Mouse (Mus musculus) embryonic fibroblast, embryonic 13.5 days (primary cell): ENCODE results near the gene Nfic. TPM values are rescaled to one million over a fixed set of nuclear protein-coding genes. Genes with fewer than 3 reads are reported as not detected.

Source experiments
- H3K27ac ChIP-seq: 2 replicates; pipeline ENCODE4 v1.5.1; 2012; ENCODE audit warnings: low read length, control low read depth, inconsistent platforms; ENCODE audit not compliant: insufficient read depth
- H3K4me1 ChIP-seq: 2 replicates; pipeline ENCODE4 v1.6.1; 2011; ENCODE audit warnings: low read length; ENCODE audit not compliant: control insufficient read depth, insufficient read depth
- H3K4me3 ChIP-seq: 2 replicates; pipeline ENCODE4 v1.5.1; 2011; ENCODE audit warnings: mild to moderate bottlenecking, control low read depth, low read length; ENCODE audit not compliant: insufficient read depth
- CTCF ChIP-seq: IDR thresholded peaks from 2 replicates; pipeline ENCODE4 v1.5.1; 2011; ENCODE audit warnings: mild to moderate bottlenecking, control low read depth, low read length, moderate library complexity, borderline replicate concordance; ENCODE audit not compliant: insufficient read depth
- POLR2A ChIP-seq: IDR thresholded peaks from 2 replicates; pipeline ENCODE4 v1.6.1; 2011; ENCODE audit warnings: low read depth, mild to moderate bottlenecking, control low read depth, low read length, moderate library complexity
- polyA plus RNA-seq: library from polyadenylated mRNA; stranded (reverse); fragments of >200 nt; gene quantifications from 2 replicates; pipeline ENCODE4 v1.2.4, GENCODE M21; 2011; ENCODE audit warnings: low read depth; ENCODE audit not compliant: missing spikeins, insufficient read length

Gene Nfic
- polyA plus RNA-seq, 1 experiment: 84.8 TPM

- H3K27ac ChIP-seq: no peak overlapping the region
Measured at GRCm38 (mm10) chr10:81379809-81380378, 75.5 kb downstream of the Nfic start.

GRCm38 (mm10) chr10:81379183-81379553 is 76.3 kb downstream of the Nfic start:
- H3K4me3 ChIP-seq: peak overlapping the region; percentile 41
- H3K27ac ChIP-seq: no peak overlapping the region
- 0 out of 2 replicates have a peak, but pooled peaks cover 4% of the 10 kb centered on the region for H3K4me1 ChIP-seq
- TF ChIP-seq POLR2A: no peak
- TF ChIP-seq CTCF: no peak

More at GRCm38 (mm10) chr10:81379809-81380378, 75.5 kb downstream of the Nfic start:
- Histone ChIP-seq H3K4me1 (0 out of 2 replicates have a peak, but pooled peaks cover 4% of the 10 kb centered on the region), H3K4me3 (no peak overlapping the region)
- TF ChIP-seq CTCF (no peak), POLR2A (no peak)

GRCm38 (mm10) chr10:81378553-81379182 is 76.8 kb downstream of the Nfic start:
- Histone ChIP-seq H3K4me1 (0 out of 2 replicates have a peak, but pooled peaks cover 4% of the 10 kb centered on the region), H3K27ac (no peak overlapping the region), H3K4me3 (peak overlapping the region; percentile 41)
- TF ChIP-seq POLR2A (peak; percentile 64), CTCF (no peak)

GRCm38 (mm10) chr10:81377793-81378552 is 77.5 kb downstream of the Nfic start, which contains the start of gene Fzr1:
TSS of gene Fzr1 (minus strand) at chr10:81378516.
- TF ChIP-seq CTCF (no peak), POLR2A (peak; percentile 65)
- 0 out of 2 replicates have a peak, but pooled peaks cover 4% of the 10 kb centered on the region for H3K4me1 ChIP-seq
- peak within 1 kb of the TSS; percentile 96 for H3K4me3 ChIP-seq
- H3K27ac ChIP-seq: no peak within 1 kb of the TSS

GRCm38 (mm10) chr10:81377362-81377664 is 78.1 kb downstream of the Nfic start:
- TF ChIP-seq POLR2A: no peak
- TF ChIP-seq CTCF: no peak
- no peak overlapping the region for H3K27ac ChIP-seq
- 0 out of 2 replicates have a peak, but pooled peaks cover 4% of the 10 kb centered on the region for H3K4me1 ChIP-seq
- H3K4me3 ChIP-seq: peak overlapping the region; percentile 96

GRCm38 (mm10) chr10:81376561-81377361 is 78.7 kb downstream of the Nfic start:
- TF ChIP-seq POLR2A (no peak), CTCF (no peak)
- H3K4me3 ChIP-seq: peak overlapping the region; percentile 96
- 0 out of 2 replicates have a peak, but pooled peaks cover 4% of the 10 kb centered on the region for H3K4me1 ChIP-seq
- H3K27ac ChIP-seq: no peak overlapping the region

GRCm38 (mm10) chr10:81375322-81375721 is 80.1 kb downstream of the Nfic start:
- H3K4me3 ChIP-seq: no peak overlapping the region
- H3K4me1 ChIP-seq: 0 out of 2 replicates have a peak, but pooled peaks cover 4% of the 10 kb centered on the region
- TF ChIP-seq POLR2A (no peak), CTCF (no peak)
- H3K27ac ChIP-seq: no peak overlapping the region

GRCm38 (mm10) chr10:81367207-81367495 is 88.3 kb downstream of the Nfic start:
- TF ChIP-seq POLR2A (no peak), CTCF (no peak)
- no peaks in the 10 kb centered on the region for H3K4me1 ChIP-seq
- H3K4me3 ChIP-seq: no peak overlapping the region

GRCm38 (mm10) chr10:81366477-81367206 is 88.8 kb downstream of the Nfic start:
- no peak overlapping the region for H3K4me3 ChIP-seq
- TF ChIP-seq CTCF (no peak), POLR2A (0 out of 2 replicates have a peak, but pooled peaks have one; percentile 30)
- no peaks in the 10 kb centered on the region for H3K4me1 ChIP-seq
- no peak overlapping the region for H3K27ac ChIP-seq

More at GRCm38 (mm10) chr10:81367207-81367495, 88.3 kb downstream of the Nfic start:
- no peak overlapping the region for H3K27ac ChIP-seq
